Mouse (Mus musculus) kidney, adult 2 months (tissue): ENCODE measurements around the gene Cntnap5a.

Experiments used
- CTCF ChIP-seq: fragments of 200-500 bp; conservative IDR thresholded peaks from 2 replicates; pipeline ENCODE4 v1.5.1; 2011; ENCODE audit warnings: low read depth, mild to moderate bottlenecking, control low read depth, low read length, moderate library complexity, mixed read lengths; ENCODE audit not compliant: insufficient read depth, insufficient read length
- POLR2A ChIP-seq: fragments of 200-500 bp; IDR thresholded peaks from one replicate; pipeline ENCODE4 v1.6.1; 2011; ENCODE audit warnings: low read depth, low read length, control low read depth

DNA sequence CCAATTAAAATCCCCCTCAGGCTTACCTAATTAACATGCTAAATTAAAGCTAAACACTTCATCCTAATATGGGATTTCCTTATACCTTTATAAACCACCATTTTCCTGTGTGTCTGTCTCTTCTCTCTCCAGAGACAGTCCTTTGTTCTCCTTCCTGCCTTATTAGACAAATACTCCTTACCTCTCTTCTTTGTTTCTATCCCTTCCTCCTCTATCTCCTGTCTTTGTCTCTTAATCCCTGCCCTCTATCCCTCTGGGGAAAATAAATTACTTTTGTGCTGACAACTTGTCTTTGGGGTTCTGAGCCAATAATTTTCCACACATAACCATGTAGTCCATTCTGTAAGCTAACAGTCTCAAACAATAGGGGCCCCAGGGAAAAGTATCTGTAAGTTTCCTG is 556.0 kb downstream of the Cntnap5a start:
- TF ChIP-seq CTCF (no peak), POLR2A (no peak)
